Mouse (Mus musculus): ENCODE measurements around the gene Wdr25. TPM values are rescaled to one million over a fixed set of nuclear protein-coding genes. Genes with fewer than 3 reads are reported as not detected.

Gene Wdr25
- polyA plus RNA-seq, 1 experiment, result 4.6 TPM

- Histone ChIP-seq H3K4me1 (ENCODE audit: control insufficient read depth, insufficient read depth, low read length) (peaks cover 15% of the 10 kb centered on the region), H3K4me3 (ENCODE audit: insufficient read depth, low read length) (no peak overlapping the region), H3K27ac (ENCODE audit: insufficient read depth, low read depth, low read length) (no peak overlapping the region)
- no peak for TF ChIP-seq CTCF (IDR thresholded peaks at IDR 0.05; ENCODE audit: low read depth, low read length)
- no peak for TF ChIP-seq POLR2A (IDR thresholded peaks at IDR 0.05; ENCODE audit: borderline replicate concordance, low read depth, low read length)
Measured at GRCm38 (mm10) chr12:108929475-108929874, 36.0 kb downstream of the Wdr25 start.

GRCm38 (mm10) chr12:108931341-108932053, 38.1 kb downstream of the Wdr25 start:
- Histone ChIP-seq H3K4me3 (ENCODE audit: insufficient read depth, low read length) (no peak overlapping the region), H3K4me1 (ENCODE audit: control insufficient read depth, insufficient read depth, low read length) (peaks cover 17% of the 10 kb centered on the region), H3K27ac (ENCODE audit: insufficient read depth, low read depth, low read length) (no peak overlapping the region)
- no peak for TF ChIP-seq CTCF (IDR thresholded peaks at IDR 0.05; ENCODE audit: low read depth, low read length)
- no peak for TF ChIP-seq POLR2A (IDR thresholded peaks at IDR 0.05; ENCODE audit: borderline replicate concordance, low read depth, low read length)

- H3K4me3 ChIP-seq (ENCODE audit: insufficient read depth, low read length), result no peak overlapping the region
- no peak overlapping the region for H3K27ac ChIP-seq (ENCODE audit: insufficient read depth, low read depth, low read length)
- peaks cover 21% of the 10 kb centered on the region for H3K4me1 ChIP-seq (ENCODE audit: control insufficient read depth, insufficient read depth, low read length)
- TF ChIP-seq POLR2A (IDR thresholded peaks at IDR 0.05; ENCODE audit: borderline replicate concordance, low read depth, low read length) (no peak), CTCF (IDR thresholded peaks at IDR 0.05; ENCODE audit: low read depth, low read length) (no peak)
Measured at GRCm38 (mm10) chr12:108932113-108932512, 38.7 kb downstream of the Wdr25 start.

- H3K4me3 ChIP-seq (ENCODE audit: insufficient read depth, low read length), result no peak overlapping the region
- peaks cover 27% of the 10 kb centered on the region for H3K4me1 ChIP-seq (ENCODE audit: control insufficient read depth, insufficient read depth, low read length)
- H3K27ac ChIP-seq (ENCODE audit: insufficient read depth, low read depth, low read length), result no peak overlapping the region
- TF ChIP-seq POLR2A (IDR thresholded peaks at IDR 0.05; ENCODE audit: borderline replicate concordance, low read depth, low read length), result no peak
- no peak for TF ChIP-seq CTCF (IDR thresholded peaks at IDR 0.05; ENCODE audit: low read depth, low read length)
Measured at GRCm38 (mm10) chr12:108934231-108934630, 40.8 kb downstream of the Wdr25 start.

GRCm38 (mm10) chr12:108936834-108937233, 43.4 kb downstream of the Wdr25 start:
- TF ChIP-seq POLR2A (IDR thresholded peaks at IDR 0.05; ENCODE audit: borderline replicate concordance, low read depth, low read length), result no peak
- TF ChIP-seq CTCF (IDR thresholded peaks at IDR 0.05; ENCODE audit: low read depth, low read length), result no peak
- Histone ChIP-seq H3K4me3 (ENCODE audit: insufficient read depth, low read length) (no peak overlapping the region), H3K27ac (ENCODE audit: insufficient read depth, low read depth, low read length) (no peak overlapping the region), H3K4me1 (ENCODE audit: control insufficient read depth, insufficient read depth, low read length) (peaks cover 15% of the 10 kb centered on the region)

GRCm38 (mm10) chr12:108937506-108937905, 44.1 kb downstream of the Wdr25 start:
- H3K4me3 ChIP-seq (ENCODE audit: insufficient read depth, low read length), result no peak overlapping the region
- TF ChIP-seq POLR2A (IDR thresholded peaks at IDR 0.05; ENCODE audit: borderline replicate concordance, low read depth, low read length) (no peak), CTCF (IDR thresholded peaks at IDR 0.05; ENCODE audit: low read depth, low read length) (no peak)
- peaks cover 15% of the 10 kb centered on the region for H3K4me1 ChIP-seq (ENCODE audit: control insufficient read depth, insufficient read depth, low read length)
- no peak overlapping the region for H3K27ac ChIP-seq (ENCODE audit: insufficient read depth, low read depth, low read length)

- TF ChIP-seq CTCF (IDR thresholded peaks at IDR 0.05; ENCODE audit: low read depth, low read length) (no peak), POLR2A (IDR thresholded peaks at IDR 0.05; ENCODE audit: borderline replicate concordance, low read depth, low read length) (no peak)
- H3K4me1 ChIP-seq (ENCODE audit: control insufficient read depth, insufficient read depth, low read length), result peaks cover 15% of the 10 kb centered on the region
- no peak overlapping the region for H3K4me3 ChIP-seq (ENCODE audit: insufficient read depth, low read length)
- H3K27ac ChIP-seq (ENCODE audit: insufficient read depth, low read depth, low read length), result no peak overlapping the region
Measured at GRCm38 (mm10) chr12:108938844-108939243, 45.4 kb downstream of the Wdr25 start.

- TF ChIP-seq POLR2A (IDR thresholded peaks at IDR 0.05; ENCODE audit: borderline replicate concordance, low read depth, low read length), result no peak
- no peak for TF ChIP-seq CTCF (IDR thresholded peaks at IDR 0.05; ENCODE audit: low read depth, low read length)
- H3K4me3 ChIP-seq (ENCODE audit: insufficient read depth, low read length), result no peak overlapping the region
- H3K4me1 ChIP-seq (ENCODE audit: control insufficient read depth, insufficient read depth, low read length), result peaks cover 15% of the 10 kb centered on the region
- no peak overlapping the region for H3K27ac ChIP-seq (ENCODE audit: insufficient read depth, low read depth, low read length)
Measured at GRCm38 (mm10) chr12:108939317-108939716, 45.9 kb downstream of the Wdr25 start.

- Histone ChIP-seq H3K4me1 (ENCODE audit: control insufficient read depth, insufficient read depth, low read length) (peaks cover 15% of the 10 kb centered on the region), H3K4me3 (ENCODE audit: insufficient read depth, low read length) (no peak overlapping the region), H3K27ac (ENCODE audit: insufficient read depth, low read depth, low read length) (no peak overlapping the region)
- TF ChIP-seq CTCF (IDR thresholded peaks at IDR 0.05; ENCODE audit: low read depth, low read length), result no peak
- no peak for TF ChIP-seq POLR2A (IDR thresholded peaks at IDR 0.05; ENCODE audit: borderline replicate concordance, low read depth, low read length)
Measured at GRCm38 (mm10) chr12:108940255-108940654, 46.8 kb downstream of the Wdr25 start.

GRCm38 (mm10) chr12:108941282-108941681, 47.9 kb downstream of the Wdr25 start:
- no peak overlapping the region for H3K27ac ChIP-seq (ENCODE audit: insufficient read depth, low read depth, low read length)
- H3K4me3 ChIP-seq (ENCODE audit: insufficient read depth, low read length), result no peak overlapping the region
- TF ChIP-seq POLR2A (IDR thresholded peaks at IDR 0.05; ENCODE audit: borderline replicate concordance, low read depth, low read length), result no peak
- no peak for TF ChIP-seq CTCF (IDR thresholded peaks at IDR 0.05; ENCODE audit: low read depth, low read length)
- H3K4me1 ChIP-seq (ENCODE audit: control insufficient read depth, insufficient read depth, low read length), result peaks cover 15% of the 10 kb centered on the region

All from bone marrow macrophage, adult 2 months (primary cell).